Mouse (Mus musculus) heart, postnatal 0 days (tissue): ENCODE results near the gene Qser1.

Source experiments
- CTCF ChIP-seq: IDR thresholded peaks from 2 replicates; pipeline ENCODE4 v1.5.1; 2016; ENCODE audit warnings: antibody characterized with exemption, control low read depth, low read depth
- EP300 ChIP-seq: IDR thresholded peaks from 2 replicates; pipeline ENCODE4 v1.6.1; 2016; ENCODE audit warnings: antibody characterized with exemption, low read depth

DNA sequence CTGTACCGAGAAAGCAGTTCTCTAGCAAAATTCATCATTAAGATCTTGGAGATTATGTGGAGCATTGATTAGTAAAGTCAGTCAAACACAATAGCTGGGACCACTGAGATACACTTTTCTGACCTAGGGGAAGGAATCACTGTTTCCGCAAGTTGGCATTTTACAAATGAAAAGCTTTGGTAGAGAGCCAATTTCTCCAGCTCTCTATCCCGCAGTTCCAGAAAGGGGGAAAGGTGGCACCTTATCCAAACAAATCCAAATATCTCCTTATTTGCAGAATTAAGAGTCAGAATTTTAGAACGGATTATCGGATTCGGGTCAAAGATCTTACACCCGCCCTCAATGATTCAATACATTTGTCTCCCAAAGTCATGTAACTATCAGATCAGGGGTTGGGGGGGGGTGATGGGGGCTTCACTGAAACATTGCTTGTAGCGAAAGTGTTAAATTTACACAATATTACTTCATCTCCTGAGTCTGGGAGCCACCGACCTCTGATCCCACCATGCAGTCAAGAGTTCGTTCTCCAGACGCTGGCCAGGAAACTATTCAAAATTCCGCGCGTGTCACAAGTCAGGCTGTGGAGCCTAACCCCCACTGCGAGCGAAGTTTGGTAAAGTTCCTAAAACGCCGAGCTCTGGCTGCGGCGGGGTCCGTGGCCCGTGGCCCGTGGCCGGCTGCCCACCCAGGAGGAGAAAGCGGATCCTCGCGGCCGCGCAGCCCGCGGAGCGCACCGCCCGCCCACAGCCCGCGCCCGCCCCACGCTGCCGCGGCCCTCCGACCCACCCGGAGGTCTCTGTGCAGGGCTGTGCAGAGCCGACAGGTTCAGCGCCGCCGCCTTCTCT lies 74.4 kb downstream of the Qser1 start:
- no peak for TF ChIP-seq CTCF
- TF ChIP-seq EP300: no peak
